Mouse (Mus musculus) heart, adult 18-20 months (tissue): ENCODE data around the gene Skp1a. TPM values are rescaled to one million over a fixed set of nuclear protein-coding genes. Genes with fewer than 3 reads are reported as not detected.

Source experiments
- DNase-seq, 2 experiments: peaks; one replicate each; pipeline ENCODE4 v3.0.0; 2021 to 2022; ENCODE audit warnings: mixed read lengths in 1 of 2
- total RNA-seq, 2 experiments: library from RNA; stranded (reverse); gene quantifications; 2 replicates each; pipeline ENCODE4 v1.2.3; 2021

Skp1a gene
- total RNA-seq, 2 experiments from 2014 or later = 266 to 277 TPM

GRCm38 (mm10) chr11:52277433-52278150 is 45.8 kb downstream of the Skp1a start:
- DNase-seq = no peak

- DNase-seq = no peak
Measured at GRCm38 (mm10) chr11:52278164-52278563, 46.4 kb downstream of the Skp1a start.

- no peak for DNase-seq
Measured at GRCm38 (mm10) chr11:52278991-52279390, 47.2 kb downstream of the Skp1a start.

- DNase-seq = no peak
Measured at GRCm38 (mm10) chr11:52279611-52280145, 47.9 kb downstream of the Skp1a start.

GRCm38 (mm10) chr11:52280566-52281455 is 49.0 kb downstream of the Skp1a start:
- DNase-seq = no peak

GRCm38 (mm10) chr11:52281568-52282328 is 50.0 kb downstream of the Skp1a start:
- no peak for DNase-seq

- DNase-seq = no peak
Measured at GRCm38 (mm10) chr11:52282420-52282773, 50.6 kb downstream of the Skp1a start.

GRCm38 (mm10) chr11:52282774-52283595 is 51.2 kb downstream of the Skp1a start, which contains the start of gene Tcf7:
TSS of gene Tcf7 (minus strand) at chr11:52283014.
- DNase-seq = peak; percentile 40 to 47

- peak; percentile 64 to 73 for DNase-seq
Measured at GRCm38 (mm10) chr11:52283596-52284571, 52.1 kb downstream of the Skp1a start.

- DNase-seq = no peak
Measured at GRCm38 (mm10) chr11:52286301-52286957, 54.6 kb downstream of the Skp1a start.

- no peak for DNase-seq
Measured at GRCm38 (mm10) chr11:52286958-52287305, 55.1 kb downstream of the Skp1a start.

GRCm38 (mm10) chr11:52292346-52292745 is 60.6 kb downstream of the Skp1a start:
- no peak for DNase-seq

- no peak for DNase-seq
Measured at GRCm38 (mm10) chr11:52292894-52293293, 61.1 kb downstream of the Skp1a start.

- no peak for DNase-seq
Measured at GRCm38 (mm10) chr11:52294103-52294502, 62.3 kb downstream of the Skp1a start.

Other genes with a start within 250 kb of the Skp1a start
- 100 to 1,000 TPM; 265 to 312 TPM for gene Ube2b, start 231.2 kb upstream of the Skp1a start, total RNA-seq
- gene Cdkl3, start 227.8 kb upstream of the Skp1a start, total RNA-seq = 1 to 10 TPM; 3.6 to 5.1 TPM
- gene Ppp2ca, start 133.3 kb upstream of the Skp1a start, total RNA-seq = 10 to 100 TPM; 54.2 to 54.3 TPM
- gene Olfr1373, start 86.5 kb upstream of the Skp1a start, total RNA-seq = not detected
- gene Olfr1371, start 18.0 kb upstream of the Skp1a start, total RNA-seq = not detected
- 1 to 10 TPM in 1 of 2 experiments, under 1 TPM in 1; 0.55 to 6.6 TPM for gene Tcf7, start 51.0 kb downstream of the Skp1a start, total RNA-seq
- gene Vdac1, start 128.9 kb downstream of the Skp1a start, total RNA-seq = 1,000 to 10,000 TPM; 1,073 to 1,213 TPM
- gene 9530068E07Rik, start 164.4 kb downstream of the Skp1a start, total RNA-seq = 10 to 100 TPM; 69.2 to 74.4 TPM